Mouse (Mus musculus) mouse embryonic stem cell (cell line): ENCODE measurements at regions not wholly inside any gene's neighbourhood (a gene's known extent, or its start where the extent isn't known, plus 50 kb on each side); places are given as distances from the start of the nearest gene placed in this dataset.

Source experiments
- in situ Hi-C, 2 experiments: fragments of 300-500 bp; cut with MboI; formaldehyde crosslinking; loops; 1 replicate in 1 of 2; 3 replicates in 1 of 2; pipeline ENCODE4 v1.14.3; 2019 to 2020; ENCODE audit warnings: low sequenced_read_pairs in 2 of 2, low pct_unique_long_range_greater_than_20kb in 1 of 2, mixed read lengths in 1 of 2; ENCODE audit not compliant: unreplicated experiment in 1 of 2

GRCm38 (mm10) chr1:144330365-144331050 lies 81.5 kb upstream of the Rgs1 start:
- in situ Hi-C loops = no loop called here

GRCm38 (mm10) chr1:144319406-144319805 lies 70.4 kb upstream of the Rgs1 start:
- in situ Hi-C loops = no loop called here

GRCm38 (mm10) chr1:144318289-144318688 lies 69.2 kb upstream of the Rgs1 start:
- in situ Hi-C loops = no loop called here

- in situ Hi-C loops = no loop called here
Observed at GRCm38 (mm10) chr1:144317560-144317959, 68.5 kb upstream of the Rgs1 start.

- in situ Hi-C loops = no loop called here
Observed at GRCm38 (mm10) chr1:144316251-144316650, 67.2 kb upstream of the Rgs1 start.

DNA sequence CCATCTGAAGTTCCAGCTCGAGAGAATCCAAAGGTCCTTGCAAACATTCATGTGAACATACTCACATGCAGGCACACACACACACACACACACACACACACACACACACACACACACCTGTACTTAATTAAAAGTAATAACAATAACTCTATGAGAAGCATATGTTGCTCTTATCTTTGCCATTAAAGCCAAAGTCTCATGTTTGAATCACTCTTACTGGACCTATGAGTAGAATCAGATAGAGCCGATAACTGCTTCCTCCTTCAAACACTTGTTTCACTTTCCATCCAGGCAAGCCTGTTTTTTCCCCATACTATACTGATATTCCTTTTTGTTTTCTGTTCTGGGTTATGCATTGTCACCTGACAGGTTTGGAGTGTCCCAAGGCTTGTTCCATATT lies 65.3 kb upstream of the Rgs1 start:
- in situ Hi-C loops = no loop called here

DNA sequence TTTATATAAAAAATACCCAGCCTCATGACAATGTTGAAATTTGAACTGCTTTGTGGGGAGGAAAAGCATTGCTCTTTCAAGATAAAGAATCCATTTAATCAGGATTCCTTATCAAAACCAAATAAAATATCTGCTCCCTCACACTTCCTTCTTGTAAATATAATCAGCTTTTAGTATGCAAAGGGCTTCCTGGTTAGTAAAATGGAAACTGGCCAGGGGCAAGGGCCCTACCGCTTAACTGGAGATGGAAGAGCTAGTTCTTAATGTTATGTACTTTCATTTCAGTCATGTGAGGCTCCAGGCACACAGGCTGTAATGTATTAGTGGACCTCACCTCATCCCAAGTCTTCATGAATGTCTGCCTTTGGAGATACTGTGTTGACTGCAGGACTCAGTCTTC lies 64.3 kb upstream of the Rgs1 start:
- in situ Hi-C loops = no loop called here

DNA sequence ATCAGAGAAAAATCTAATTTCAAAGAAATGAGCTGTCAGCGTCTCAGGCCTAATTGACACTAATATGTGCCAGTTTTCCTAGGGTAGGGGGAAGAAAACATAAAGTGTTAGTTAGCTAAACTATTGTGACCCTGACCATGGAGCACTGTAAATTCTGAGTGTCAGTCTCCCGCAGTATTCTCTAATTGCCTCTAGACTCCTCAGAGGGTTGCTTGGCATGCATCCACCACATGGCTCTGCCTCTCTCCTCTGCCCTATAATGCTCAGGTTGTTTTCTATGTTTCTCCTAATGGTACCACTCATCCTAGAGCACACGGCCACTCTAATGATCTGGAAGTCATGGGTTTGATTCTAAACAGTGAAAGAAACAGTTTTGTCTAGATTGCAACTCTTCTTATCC lies 60.9 kb upstream of the Rgs1 start:
- in situ Hi-C loops = no loop called here

DNA sequence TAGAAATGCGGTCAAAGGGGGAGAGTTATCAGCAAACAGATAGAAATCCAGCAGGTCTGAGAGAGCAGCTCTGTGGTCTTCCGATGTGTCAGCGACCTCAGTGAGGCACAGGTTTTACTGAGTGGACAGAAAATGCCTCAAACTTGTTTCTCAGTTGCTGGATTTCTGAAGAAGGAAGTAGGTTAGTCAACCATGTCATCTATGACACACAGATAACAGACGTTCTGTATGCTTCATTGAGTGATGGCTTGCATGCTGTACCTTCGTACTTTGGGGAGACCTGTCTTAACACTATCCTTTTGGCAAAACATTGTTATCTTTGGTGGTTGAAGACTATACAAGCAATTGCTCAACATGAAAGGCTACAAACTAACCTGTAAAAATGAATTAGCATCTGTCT lies 59.3 kb upstream of the Rgs1 start:
- in situ Hi-C loops = no loop called here

- in situ Hi-C loops = no loop called here
Observed at GRCm38 (mm10) chr1:144307854-144308285, 58.8 kb upstream of the Rgs1 start.

- in situ Hi-C loops = no loop called here
Observed at GRCm38 (mm10) chr1:144307017-144307853, 58.2 kb upstream of the Rgs1 start.

- in situ Hi-C loops = no loop called here
Observed at GRCm38 (mm10) chr1:144306284-144306683, 57.2 kb upstream of the Rgs1 start.

- in situ Hi-C loops = no loop called here
Observed at GRCm38 (mm10) chr1:144300670-144301069, 51.6 kb upstream of the Rgs1 start.
